In genomic region chr7:80356351-80356750, GRCm38 (mm10) we compare ENCODE assay signal across 14 mouse cellular contexts. TPM values are rescaled to one million over a fixed set of nuclear protein-coding genes. Genes with fewer than 3 reads are reported as not detected.
DNase-seq lines count a peak whose midpoint lies in the region; ATAC-seq and TF ChIP-seq lines count a peak whose summit lies in the region.
"Had no signal": no experiment of that assay in that cellular context is flagged by ENCODE, and none has a peak within 500 bp of the region (broad histone marks: within the 10 kb centered on the region; RNA-seq: fewer than 3 reads in every experiment).

No protein-coding gene starts in this region.

- no peak overlapping the region for H3K4me3 ChIP-seq in forebrain, embryonic 13.5 days
- H3K4me3 ChIP-seq in forebrain, embryonic 14.5 days (ENCODE audit: low read depth, low read length), result no peak overlapping the region
- H3K4me3 ChIP-seq in hindbrain, embryonic 10.5 days, result no peak overlapping the region
- no peak overlapping the region for H3K4me3 ChIP-seq in hindbrain, postnatal 0 days (ENCODE audit: low read length)
- H3K4me3 ChIP-seq in neural tube, embryonic 13.5 days, result no peak overlapping the region
- H3K4me3 ChIP-seq: intestine, embryonic 15.5 days; neural tube, embryonic 12.5 days had no signal

- H3K27ac ChIP-seq in forebrain, embryonic 13.5 days, result peak overlapping the region; percentile 54; the same call in 1 of the 2 replicates
- no peak overlapping the region for H3K27ac ChIP-seq in forebrain, embryonic 14.5 days (ENCODE audit: low read depth, low read length)
- peak overlapping the region; percentile 68 for H3K27ac ChIP-seq in hindbrain, embryonic 10.5 days
- no peak overlapping the region; the same call in 1 of the 2 replicates for H3K27ac ChIP-seq in hindbrain, postnatal 0 days
- H3K27ac ChIP-seq in neural tube, embryonic 13.5 days (replicated peaks), result peak overlapping the region; percentile 54
- H3K27ac ChIP-seq: intestine, embryonic 15.5 days; liver, embryonic 14.5 days; neural tube, embryonic 12.5 days had no signal

- H3K36me3 ChIP-seq in forebrain, embryonic 13.5 days (ENCODE audit: poor library complexity, severe bottlenecking), result peaks cover 88% of the 10 kb centered on the region
- H3K36me3 ChIP-seq in forebrain, embryonic 14.5 days (ENCODE audit: control insufficient read depth, insufficient read depth, low read length), result peaks cover 74% of the 10 kb centered on the region
- H3K36me3 ChIP-seq in hindbrain, embryonic 10.5 days, result peaks cover 91% of the 10 kb centered on the region
- peaks cover 56% of the 10 kb centered on the region for H3K36me3 ChIP-seq in hindbrain, postnatal 0 days (ENCODE audit: insufficient read depth, low read length)
- H3K36me3 ChIP-seq in neural tube, embryonic 13.5 days, result peaks cover 94% of the 10 kb centered on the region

- H3K9ac ChIP-seq in forebrain, embryonic 13.5 days, result 0 out of 2 replicates have a peak overlapping the region, but pooled peaks have one; percentile 31
- H3K9ac ChIP-seq in forebrain, embryonic 14.5 days (ENCODE audit: low read length), result no peak overlapping the region
- no peak overlapping the region for H3K9ac ChIP-seq in hindbrain, postnatal 0 days (replicated peaks; ENCODE audit: low read length)
- H3K9ac ChIP-seq in neural tube, embryonic 13.5 days, result no peak overlapping the region
- H3K9ac ChIP-seq: liver, embryonic 14.5 days had no signal

- no peaks in the 10 kb centered on the region for H3K27me3 ChIP-seq in forebrain, embryonic 13.5 days
- H3K27me3 ChIP-seq in forebrain, embryonic 14.5 days (replicated peaks; ENCODE audit: control insufficient read depth, insufficient read depth, low read length), result no peaks in the 10 kb centered on the region
- H3K27me3 ChIP-seq in hindbrain, embryonic 10.5 days (ENCODE audit: insufficient read depth, poor library complexity, severe bottlenecking), result no peaks in the 10 kb centered on the region
- H3K27me3 ChIP-seq in hindbrain, postnatal 0 days (ENCODE audit: insufficient read depth, low read length), result no peaks in the 10 kb centered on the region
- H3K27me3 ChIP-seq in neural tube, embryonic 13.5 days, result no peaks in the 10 kb centered on the region
- H3K27me3 ChIP-seq: intestine, embryonic 15.5 days; neural tube, embryonic 12.5 days had no signal

- no peak for DNase-seq in forebrain, embryonic 14.5 days (ENCODE audit: low spot score)
- no peak for DNase-seq in hindbrain, embryonic 10.5 days (ENCODE audit: low spot score)
- DNase-seq in hindbrain, postnatal 0 days (ENCODE audit: low spot score), result no peak
- DNase-seq in neural tube, embryonic 10.5 days (ENCODE audit: extremely low spot score, low spot score), result no peak
- DNase-seq in right cerebral cortex, postnatal 36 days (ENCODE audit: low spot score in 2 of 2), result no peak
- DNase-seq: adrenal gland, adult 8-10 months; kidney, postnatal 10 days; lung, postnatal 14 days; right cerebral cortex, adult 18-20 months had no signal

- no peak overlapping the region for H3K4me2 ChIP-seq in forebrain, embryonic 13.5 days
- H3K4me2 ChIP-seq in forebrain, embryonic 14.5 days (ENCODE audit: low read length), result no peak overlapping the region
- no peak overlapping the region for H3K4me2 ChIP-seq in hindbrain, postnatal 0 days (ENCODE audit: low read depth, low read length)
- no peak overlapping the region for H3K4me2 ChIP-seq in neural tube, embryonic 13.5 days
- H3K4me2 ChIP-seq: intestine, embryonic 15.5 days had no signal

- TF ChIP-seq CTCF in hindbrain, postnatal 0 days (IDR thresholded peaks at IDR 0.05; ENCODE audit: low read depth), result no peak

- peaks cover 11% of the 10 kb centered on the region for H3K4me1 ChIP-seq in forebrain, embryonic 13.5 days
- H3K4me1 ChIP-seq in forebrain, embryonic 14.5 days (ENCODE audit: control insufficient read depth, insufficient read depth, low read length), result no peaks in the 10 kb centered on the region
- peaks cover 21% of the 10 kb centered on the region for H3K4me1 ChIP-seq in hindbrain, embryonic 10.5 days (replicated peaks)
- H3K4me1 ChIP-seq in hindbrain, postnatal 0 days (ENCODE audit: insufficient read depth, low read length), result no peaks in the 10 kb centered on the region
- peaks cover 18% of the 10 kb centered on the region for H3K4me1 ChIP-seq in neural tube, embryonic 13.5 days (replicated peaks)
- H3K4me1 ChIP-seq: intestine, embryonic 15.5 days had no signal

- no peak for ATAC-seq in forebrain, embryonic 13.5 days
- ATAC-seq in forebrain, embryonic 14.5 days, result no peak
- ATAC-seq in hindbrain, postnatal 0 days, result no peak
- ATAC-seq in neural tube, embryonic 13.5 days (ENCODE audit: low read depth), result no peak

- H3K9me3 ChIP-seq in forebrain, embryonic 13.5 days (replicated peaks), result no peaks in the 10 kb centered on the region
- H3K9me3 ChIP-seq in forebrain, embryonic 14.5 days (replicated peaks; ENCODE audit: control insufficient read depth, low read length), result no peaks in the 10 kb centered on the region
- no peaks in the 10 kb centered on the region for H3K9me3 ChIP-seq in hindbrain, embryonic 10.5 days
- no peaks in the 10 kb centered on the region for H3K9me3 ChIP-seq in hindbrain, postnatal 0 days (ENCODE audit: low read length)
- no peaks in the 10 kb centered on the region for H3K9me3 ChIP-seq in neural tube, embryonic 13.5 days
- H3K9me3 ChIP-seq: intestine, embryonic 15.5 days; neural tube, embryonic 12.5 days had no signal

- 86% methylated on average over 13 of the region's 13 CpGs for WGBS in forebrain, embryonic 13.5 days
- 88% methylated on average over 13 of the region's 13 CpGs for WGBS in forebrain, embryonic 14.5 days
- 92% methylated on average over 13 of the region's 13 CpGs for WGBS in hindbrain, embryonic 10.5 days
- 87% methylated on average over 13 of the region's 13 CpGs for WGBS in hindbrain, postnatal 0 days
- 86% methylated on average over 13 of the region's 13 CpGs for WGBS in neural tube, embryonic 13.5 days

RNA-seq across cellular contexts. Expression of gene Hddc3, which starts 13.4 kb away (rescaled TPM):
- 22.3 and 23.9 TPM in 2 replicates for polyA plus RNA-seq in forebrain, embryonic 13.5 days (2015; fragmentation: Nextera tagmentation; extraction: Ambion mirVana)
- polyA plus RNA-seq in forebrain, embryonic 14.5 days (2014; fragmentation: Nextera tagmentation; extraction: Ambion mirVana), result 27.2 and 30.7 TPM in 2 replicates
- polyA plus RNA-seq in hindbrain, embryonic 10.5 days (2016; fragmentation: Nextera tagmentation; extraction: Ambion mirVana), result 19.6 and 26.3 TPM in 2 replicates
- 30.1 and 32.2 TPM in 2 replicates for total RNA-seq in hindbrain, postnatal 0 days (2014; rRNA removed)
- 13.9 and 15.5 TPM in 2 replicates for polyA plus RNA-seq in hindbrain, postnatal 0 days (2015; fragmentation: Nextera tagmentation; extraction: Ambion mirVana)
- 22.0 and 24.7 TPM in 2 replicates for polyA plus RNA-seq in neural tube, embryonic 13.5 days (2015; fragmentation: Nextera tagmentation; extraction: Ambion mirVana)

RNA-seq across cellular contexts. Expression of gene Man2a2, which starts 14.8 kb away (rescaled TPM):
- polyA plus RNA-seq in forebrain, embryonic 13.5 days (2015; fragmentation: Nextera tagmentation; extraction: Ambion mirVana), result 15.5 and 16.8 TPM in 2 replicates
- polyA plus RNA-seq in forebrain, embryonic 14.5 days (2014; fragmentation: Nextera tagmentation; extraction: Ambion mirVana), result 7.6 and 10.5 TPM in 2 replicates
- polyA plus RNA-seq in hindbrain, embryonic 10.5 days (2016; fragmentation: Nextera tagmentation; extraction: Ambion mirVana), result 17.7 TPM in 2 replicates
- 55.5 and 61.3 TPM in 2 replicates for total RNA-seq in hindbrain, postnatal 0 days (2014; rRNA removed)
- 14.2 and 15.7 TPM in 2 replicates for polyA plus RNA-seq in hindbrain, postnatal 0 days (2015; fragmentation: Nextera tagmentation; extraction: Ambion mirVana)
- polyA plus RNA-seq in neural tube, embryonic 13.5 days (2015; fragmentation: Nextera tagmentation; extraction: Ambion mirVana), result 23.6 and 24.8 TPM in 2 replicates

RNA-seq across cellular contexts. Expression of gene Unc45a, which starts 15.5 kb away (rescaled TPM):
- polyA plus RNA-seq in forebrain, embryonic 13.5 days (2015; fragmentation: Nextera tagmentation; extraction: Ambion mirVana), result 40.8 and 46.2 TPM in 2 replicates
- polyA plus RNA-seq in forebrain, embryonic 14.5 days (2014; fragmentation: Nextera tagmentation; extraction: Ambion mirVana), result 29.6 and 36.4 TPM in 2 replicates
- polyA plus RNA-seq in hindbrain, embryonic 10.5 days (2016; fragmentation: Nextera tagmentation; extraction: Ambion mirVana), result 46.2 and 54.6 TPM in 2 replicates
- 49.0 and 57.8 TPM in 2 replicates for total RNA-seq in hindbrain, postnatal 0 days (2014; rRNA removed)
- polyA plus RNA-seq in hindbrain, postnatal 0 days (2015; fragmentation: Nextera tagmentation; extraction: Ambion mirVana), result 46.6 and 47.8 TPM in 2 replicates
- polyA plus RNA-seq in neural tube, embryonic 13.5 days (2015; fragmentation: Nextera tagmentation; extraction: Ambion mirVana), result 61.3 and 61.7 TPM in 2 replicates

RNA-seq across cellular contexts. Expression of gene Fes, which starts 31.4 kb away (rescaled TPM):
- 4.0 and 4.1 TPM in 2 replicates for polyA plus RNA-seq in forebrain, embryonic 13.5 days (2015; fragmentation: Nextera tagmentation; extraction: Ambion mirVana)
- 2.4 and 3.5 TPM in 2 replicates for polyA plus RNA-seq in forebrain, embryonic 14.5 days (2014; fragmentation: Nextera tagmentation; extraction: Ambion mirVana)
- polyA plus RNA-seq in hindbrain, embryonic 10.5 days (2016; fragmentation: Nextera tagmentation; extraction: Ambion mirVana), result 10.4 and 11.6 TPM in 2 replicates
- 10.3 and 16.1 TPM in 2 replicates for total RNA-seq in hindbrain, postnatal 0 days (2014; rRNA removed)
- 4.9 and 5.6 TPM in 2 replicates for polyA plus RNA-seq in hindbrain, postnatal 0 days (2015; fragmentation: Nextera tagmentation; extraction: Ambion mirVana)
- polyA plus RNA-seq in neural tube, embryonic 13.5 days (2015; fragmentation: Nextera tagmentation; extraction: Ambion mirVana), result 5.8 and 6.2 TPM in 2 replicates

RNA-seq across cellular contexts. Expression of gene Rccd1, which starts 32.1 kb away (rescaled TPM):
- polyA plus RNA-seq in forebrain, embryonic 13.5 days (2015; fragmentation: Nextera tagmentation; extraction: Ambion mirVana), result 16.2 and 18.7 TPM in 2 replicates
- 7.0 and 11.4 TPM in 2 replicates for polyA plus RNA-seq in forebrain, embryonic 14.5 days (2014; fragmentation: Nextera tagmentation; extraction: Ambion mirVana)
- 12.2 and 12.9 TPM in 2 replicates for polyA plus RNA-seq in hindbrain, embryonic 10.5 days (2016; fragmentation: Nextera tagmentation; extraction: Ambion mirVana)
- total RNA-seq in hindbrain, postnatal 0 days (2014; rRNA removed), result 24.7 and 40.5 TPM in 2 replicates
- 8.6 and 10.7 TPM in 2 replicates for polyA plus RNA-seq in hindbrain, postnatal 0 days (2015; fragmentation: Nextera tagmentation; extraction: Ambion mirVana)
- 12.6 and 15.6 TPM in 2 replicates for polyA plus RNA-seq in neural tube, embryonic 13.5 days (2015; fragmentation: Nextera tagmentation; extraction: Ambion mirVana)

Comparison
In these comparisons a context has a peak if more than half of its experiments do, and no peak if none do; other contexts are left out.
1. H3K27ac ChIP-seq: peak in forebrain, embryonic 13.5 days (single experiment), hindbrain, embryonic 10.5 days (single experiment) and neural tube, embryonic 13.5 days (single experiment); none in forebrain, embryonic 14.5 days (single experiment) and hindbrain, postnatal 0 days (single experiment).